ENCODE assay signal across 20 mouse cellular contexts in the genomic region with DNA sequence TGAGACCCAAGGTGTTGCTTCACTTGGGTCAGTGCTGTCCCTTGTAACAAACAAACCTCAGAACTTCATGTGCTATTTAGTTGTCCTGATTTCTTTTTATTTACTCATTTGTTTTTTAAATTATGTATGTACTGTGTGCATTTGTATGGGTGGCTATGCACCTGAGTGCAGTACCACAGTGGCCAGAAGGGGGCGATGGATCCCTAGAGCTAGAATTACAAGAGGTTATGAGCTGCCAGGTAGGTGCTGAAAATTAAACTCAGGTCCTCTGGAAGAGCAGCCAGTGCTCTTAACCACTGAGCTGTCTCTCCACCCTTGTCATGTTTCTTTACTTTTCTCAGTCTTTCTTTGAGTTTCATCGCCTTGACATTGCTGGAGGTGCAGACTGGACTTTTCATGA. TPM values are rescaled to one million over a fixed set of nuclear protein-coding genes. Genes with fewer than 3 reads are reported as not detected.
A peak's percentile ranks its signal among the peaks of the same experiment; 100 is the strongest.
DNase-seq lines count a peak whose midpoint lies in the region; ATAC-seq and TF ChIP-seq lines count a peak whose summit lies in the region.
"Had no signal": no experiment of that assay in that cellular context is flagged by ENCODE, and none has a peak within 500 bp of the region (broad histone marks: within the 10 kb centered on the region; RNA-seq: fewer than 3 reads in every experiment).

No protein-coding gene starts in this region.

- intact Hi-C loops in heart, postnatal 14 days (cut with DNase I), result no loop called here

- no peaks in the 10 kb centered on the region for H3K27me3 ChIP-seq in liver, postnatal 0 days (ENCODE audit: insufficient read depth, low read length)
- H3K27me3 ChIP-seq in liver, embryonic 12.5 days (replicated peaks), result no peaks in the 10 kb centered on the region
- H3K27me3 ChIP-seq in testis, adult 2 months (ENCODE audit: control insufficient read depth, insufficient read depth, low read length), result no peaks in the 10 kb centered on the region
- H3K27me3 ChIP-seq in kidney, embryonic 16.5 days (ENCODE audit: insufficient read depth, low read length), result no peaks in the 10 kb centered on the region
- H3K27me3 ChIP-seq: forebrain, embryonic 13.5 days; heart, embryonic 15.5 days; kidney, embryonic 15.5 days; liver, embryonic 15.5 days; midbrain, embryonic 13.5 days had no signal

- H3K4me3 ChIP-seq in liver, postnatal 0 days (ENCODE audit: low read depth, low read length), result no peak overlapping the region
- no peak overlapping the region for H3K4me3 ChIP-seq in liver, embryonic 12.5 days
- no peak overlapping the region for H3K4me3 ChIP-seq in testis, adult 2 months (ENCODE audit: control insufficient read depth, low read depth, low read length)
- H3K4me3 ChIP-seq in kidney, embryonic 16.5 days (ENCODE audit: low read length), result no peak overlapping the region
- H3K4me3 ChIP-seq: forebrain, embryonic 13.5 days; heart, embryonic 15.5 days; kidney, embryonic 15.5 days; liver, embryonic 15.5 days; midbrain, embryonic 13.5 days; myocyte had no signal

- H3K9me3 ChIP-seq in liver, postnatal 0 days (ENCODE audit: low read length), result no peaks in the 10 kb centered on the region
- no peaks in the 10 kb centered on the region; the same call in none of the 2 replicates for H3K9me3 ChIP-seq in liver, embryonic 12.5 days (replicated peaks)
- H3K9me3 ChIP-seq in kidney, embryonic 16.5 days (ENCODE audit: low read length), result peaks cover 5% of the 10 kb centered on the region; the same call in 1 of the 2 replicates

- no peak overlapping the region for H3K4me2 ChIP-seq in liver, postnatal 0 days (ENCODE audit: low read depth, low read length)
- no peak overlapping the region for H3K4me2 ChIP-seq in liver, embryonic 12.5 days
- H3K4me2 ChIP-seq in kidney, embryonic 16.5 days (replicated peaks; ENCODE audit: low read depth, low read length), result no peak overlapping the region
- H3K4me2 ChIP-seq: forebrain, embryonic 13.5 days; heart, embryonic 15.5 days; kidney, embryonic 15.5 days; liver, embryonic 15.5 days; midbrain, embryonic 13.5 days had no signal

- no peak overlapping the region for H3K9ac ChIP-seq in liver, postnatal 0 days (replicated peaks)
- no peak overlapping the region for H3K9ac ChIP-seq in liver, embryonic 12.5 days
- no peak overlapping the region for H3K9ac ChIP-seq in kidney, embryonic 16.5 days (replicated peaks; ENCODE audit: low read length)
- H3K9ac ChIP-seq: forebrain, embryonic 13.5 days; heart, embryonic 15.5 days; kidney, embryonic 15.5 days; liver, embryonic 15.5 days; midbrain, embryonic 13.5 days had no signal

- no peaks in the 10 kb centered on the region for H3K36me3 ChIP-seq in liver, postnatal 0 days (replicated peaks; ENCODE audit: insufficient read depth, low read length)
- no peaks in the 10 kb centered on the region for H3K36me3 ChIP-seq in liver, embryonic 12.5 days
- H3K36me3 ChIP-seq in testis, adult 2 months (ENCODE audit: control insufficient read depth, insufficient read depth, low read length), result no peaks in the 10 kb centered on the region
- H3K36me3 ChIP-seq in kidney, embryonic 16.5 days (ENCODE audit: insufficient read depth, low read length), result no peaks in the 10 kb centered on the region
- H3K36me3 ChIP-seq: heart, embryonic 15.5 days; kidney, embryonic 15.5 days; liver, embryonic 15.5 days; midbrain, embryonic 13.5 days had no signal

- 46% methylated on average over 2 of the region's 2 CpGs for WGBS in liver, postnatal 0 days (ENCODE audit: insufficient replicate concordance)
- 50% methylated on average over 2 of the region's 2 CpGs for WGBS in liver, embryonic 12.5 days (ENCODE audit: insufficient replicate concordance)
- 56% methylated on average over 2 of the region's 2 CpGs for WGBS in kidney, embryonic 16.5 days

- peak; percentile 43 for DNase-seq in heart, adult 11 months
- no peak for DNase-seq in heart, postnatal 14 days
- DNase-seq in liver, postnatal 0 days, result no peak
- peak; percentile 59 for DNase-seq in ES-CJ7 (ENCODE audit: low read depth, low spot score)
- DNase-seq: adrenal gland, adult 2 months; cerebellum, adult 11 months; cerebellum, postnatal 36 days; lung, postnatal 36 days; right cerebral cortex, adult 18-20 months had no signal

- no peak for TF ChIP-seq POLR2A in testis, adult 2 months (IDR thresholded peaks at IDR 0.05; ENCODE audit: control insufficient read depth, low read depth, low read length)

- no peak for TF ChIP-seq EP300 in liver, postnatal 0 days (IDR thresholded peaks at IDR 0.05; ENCODE audit: low read depth)

- no peak overlapping the region for H3K27ac ChIP-seq in liver, postnatal 0 days (ENCODE audit: low read depth)
- no peak overlapping the region for H3K27ac ChIP-seq in liver, embryonic 12.5 days
- H3K27ac ChIP-seq in testis, adult 2 months (ENCODE audit: control insufficient read depth, insufficient read depth, low read depth, low read length), result no peak overlapping the region
- no peak overlapping the region for H3K27ac ChIP-seq in kidney, embryonic 16.5 days (ENCODE audit: low read length)
- H3K27ac ChIP-seq: forebrain, embryonic 13.5 days; heart, embryonic 15.5 days; kidney, embryonic 15.5 days; liver, embryonic 15.5 days; midbrain, embryonic 13.5 days had no signal

- TF ChIP-seq CTCF in liver, postnatal 0 days (IDR thresholded peaks at IDR 0.05; ENCODE audit: low read depth), result 0 out of 2 replicates have a peak, but pooled peaks have one; percentile 21
- TF ChIP-seq CTCF in testis, adult 2 months (IDR thresholded peaks at IDR 0.05; ENCODE audit: control insufficient read depth, insufficient read depth, insufficient replicate concordance, low read depth, low read length), result peak; percentile 65; the same call in 1 of the 2 replicates

- no peaks in the 10 kb centered on the region for H3K4me1 ChIP-seq in liver, postnatal 0 days (ENCODE audit: insufficient read depth)
- no peaks in the 10 kb centered on the region for H3K4me1 ChIP-seq in liver, embryonic 12.5 days
- no peaks in the 10 kb centered on the region for H3K4me1 ChIP-seq in testis, adult 2 months (ENCODE audit: control insufficient read depth, insufficient read depth, low read length)
- no peaks in the 10 kb centered on the region for H3K4me1 ChIP-seq in kidney, embryonic 16.5 days (ENCODE audit: insufficient read depth, low read length)
- H3K4me1 ChIP-seq: forebrain, embryonic 13.5 days; heart, embryonic 15.5 days; kidney, embryonic 15.5 days; liver, embryonic 15.5 days; midbrain, embryonic 13.5 days had no signal

- ATAC-seq in liver, postnatal 0 days, result no peak
- no peak for ATAC-seq in liver, embryonic 12.5 days
- no peak for ATAC-seq in kidney, embryonic 16.5 days (ENCODE audit: low FRiP score, low TSS enrichment)
- ATAC-seq: forebrain, embryonic 13.5 days; inflammation-experienced regulatory T-cells, adult 6 months; midbrain, embryonic 13.5 days had no signal

RNA-seq across cellular contexts. Expression of gene Tmem132c, which starts 11.7 kb away (rescaled TPM):
- under 1 TPM; 0.17 to 0.33 TPM for total RNA-seq in heart, postnatal 14 days (2021)
- polyA plus RNA-seq in liver, postnatal 0 days (2015; fragmentation: Nextera tagmentation; extraction: Ambion mirVana), result 0.02 and 0.04 TPM in 2 replicates
- polyA plus RNA-seq in liver, embryonic 12.5 days (2016; fragmentation: Nextera tagmentation; extraction: Ambion mirVana), result 0.27 and 0.57 TPM in 2 replicates
- polyA plus RNA-seq in testis, adult 2 months (2012; rRNA removed), result 0.20 and 0.26 TPM in 2 replicates
- polyA plus RNA-seq in kidney, embryonic 16.5 days (2015; fragmentation: Nextera tagmentation; extraction: Ambion mirVana), result 1.3 and 1.5 TPM in 2 replicates
- total RNA-seq: granulocyte monocyte progenitor cell, adult 5-6 weeks had no signal
- polyA plus RNA-seq: myocyte had no signal

Comparison
In these comparisons a context has a peak if more than half of its experiments do, and no peak if none do; other contexts are left out.
1. DNase-seq: peak in heart, adult 11 months (single experiment) and ES-CJ7 (single experiment); none in heart, postnatal 14 days (0 of 2) and liver, postnatal 0 days (single experiment).